Mouse (Mus musculus) spleen, embryonic (tissue): ENCODE results near the gene Pappa.

Experiments used
- CTCF ChIA-PET: fragments of 350-600 bp; sonication (Branson Sonifier 250); formaldehyde crosslinking; loops from one replicate; lab custom pipeline; 2022; lab: Charles Lee

Gene Pappa

DNA sequence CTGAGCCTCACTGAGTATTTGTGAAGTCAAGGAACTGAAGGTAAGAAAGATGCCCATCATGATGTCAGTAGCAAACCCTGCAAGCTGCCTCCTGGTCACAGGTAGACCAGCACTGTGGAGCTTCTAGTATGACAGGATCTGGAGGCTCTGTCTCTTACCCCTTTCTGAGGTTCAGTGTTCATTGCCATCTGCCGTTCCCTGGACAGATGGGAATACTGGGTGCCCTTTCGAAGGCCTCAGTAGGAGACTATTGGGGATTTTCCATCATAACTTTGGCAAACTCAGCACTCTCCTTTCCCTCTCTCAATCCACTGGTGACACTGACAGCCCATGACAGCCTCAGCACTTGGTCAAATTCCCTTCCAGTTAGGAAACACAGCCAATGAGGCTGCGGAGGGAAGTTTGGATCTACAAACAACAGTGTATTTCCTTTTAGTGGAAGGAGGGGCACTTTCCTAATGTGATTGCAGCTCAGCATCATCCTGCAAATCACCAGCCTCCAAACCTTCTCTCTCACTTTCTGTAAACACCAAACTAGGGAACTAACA is 42.4 kb downstream of the Pappa start:
- CTCF ChIA-PET, result no interaction called here

DNA sequence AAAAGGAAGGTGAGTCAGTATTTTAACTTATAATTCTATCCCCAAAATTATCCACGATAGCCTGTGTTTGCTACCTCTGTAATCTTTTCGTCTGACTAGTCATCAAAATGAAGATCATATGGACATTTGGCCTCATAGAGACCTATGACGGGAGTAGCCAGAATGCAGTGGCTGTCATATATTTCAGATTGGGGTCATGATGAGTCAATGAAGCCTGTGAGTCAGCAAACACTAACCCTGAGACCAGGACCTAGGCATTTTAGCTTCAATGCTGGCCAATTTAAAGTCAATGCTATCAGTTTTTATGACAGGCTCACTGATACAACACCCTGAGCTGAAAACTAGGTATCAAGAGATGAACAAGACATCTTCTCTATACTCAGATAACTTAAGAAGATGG is 50.5 kb downstream of the Pappa start:
- CTCF ChIA-PET, result no interaction called here

DNA sequence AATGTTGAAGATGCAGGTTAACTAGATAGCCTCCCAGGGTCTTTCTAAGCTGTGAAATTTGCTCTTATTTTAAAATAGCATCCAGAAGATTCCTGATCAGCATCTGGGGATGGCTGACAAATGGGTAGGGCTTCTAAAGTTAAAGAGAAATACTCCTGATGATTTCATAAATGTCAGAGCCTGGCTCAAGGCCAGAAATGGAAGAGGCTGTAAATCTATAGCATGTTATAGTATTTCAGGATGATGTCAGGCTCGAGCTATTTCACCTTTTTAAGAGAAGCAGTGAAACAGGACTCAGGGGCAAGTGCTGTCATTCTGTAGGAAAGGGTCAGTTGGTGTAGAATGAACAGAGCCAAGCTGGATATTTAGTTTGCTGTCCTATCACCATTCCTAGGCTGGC is 54.2 kb downstream of the Pappa start:
- CTCF ChIA-PET, result no interaction called here

DNA sequence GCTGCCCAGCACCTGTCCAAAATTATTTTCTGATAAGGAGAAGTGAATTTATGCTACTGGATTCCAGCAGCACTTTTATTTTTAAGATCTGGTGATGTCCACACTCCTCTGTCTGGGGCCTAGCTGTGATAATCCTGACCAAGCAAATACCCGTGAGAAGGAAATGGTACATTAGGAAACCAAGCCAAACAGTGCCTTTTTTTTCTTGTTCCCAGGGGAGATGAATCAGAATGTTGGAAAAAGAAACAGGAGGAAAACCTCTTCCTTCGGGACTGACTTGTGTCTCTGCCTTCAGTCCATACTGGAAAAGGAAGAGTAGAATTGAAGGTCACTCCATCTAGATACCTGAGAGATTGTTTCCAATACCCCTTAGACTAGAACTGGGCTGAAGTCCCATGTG is 63.3 kb downstream of the Pappa start:
- CTCF ChIA-PET, result no interaction called here

DNA sequence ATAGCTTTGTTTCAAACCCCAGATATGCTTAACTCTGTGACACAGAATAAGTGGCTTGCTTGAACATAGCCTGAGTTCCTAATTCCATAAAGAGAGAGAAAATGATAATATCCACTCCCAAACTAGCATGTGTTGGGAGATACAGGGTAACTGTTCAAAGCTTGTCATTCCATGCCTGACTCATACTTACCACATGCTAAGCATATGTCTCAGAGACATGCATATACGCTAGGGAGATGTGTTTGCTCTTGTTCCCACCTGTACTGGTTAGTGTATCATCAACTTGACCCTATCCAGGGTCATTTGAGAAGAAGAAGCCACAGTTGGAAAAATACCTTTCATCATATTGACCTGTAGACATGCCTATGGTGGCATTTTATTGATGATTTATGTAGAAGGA is 63.7 kb downstream of the Pappa start:
- CTCF ChIA-PET, result no interaction called here

DNA sequence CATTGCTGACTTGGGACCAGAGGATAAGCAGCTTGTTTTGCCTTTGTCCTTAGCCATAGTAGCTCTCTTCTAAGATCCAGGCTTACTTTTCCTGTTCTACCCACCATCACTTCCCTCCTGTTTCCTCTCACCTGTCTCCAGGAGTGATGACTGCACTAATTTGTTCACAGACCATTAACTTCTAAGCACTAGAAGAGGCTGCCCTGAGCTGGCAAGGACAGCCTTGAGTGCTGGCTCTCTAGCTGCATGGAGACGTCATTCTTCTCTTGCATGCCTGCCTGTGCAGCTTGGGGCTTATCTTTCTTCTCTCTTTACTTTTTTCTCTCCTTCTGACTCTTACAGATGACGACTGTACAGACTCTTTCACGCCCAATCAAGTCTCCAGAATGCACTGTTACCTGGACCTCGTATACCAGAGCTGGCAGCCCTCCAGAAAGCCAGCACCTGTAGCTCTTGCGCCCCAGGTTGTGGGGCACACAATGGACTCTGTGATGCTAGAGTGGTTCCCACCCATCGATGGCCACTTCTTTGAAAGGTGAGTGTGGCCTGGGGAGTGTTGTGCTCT is 65.0 kb downstream of the Pappa start:
- CTCF ChIA-PET, result no interaction called here

DNA sequence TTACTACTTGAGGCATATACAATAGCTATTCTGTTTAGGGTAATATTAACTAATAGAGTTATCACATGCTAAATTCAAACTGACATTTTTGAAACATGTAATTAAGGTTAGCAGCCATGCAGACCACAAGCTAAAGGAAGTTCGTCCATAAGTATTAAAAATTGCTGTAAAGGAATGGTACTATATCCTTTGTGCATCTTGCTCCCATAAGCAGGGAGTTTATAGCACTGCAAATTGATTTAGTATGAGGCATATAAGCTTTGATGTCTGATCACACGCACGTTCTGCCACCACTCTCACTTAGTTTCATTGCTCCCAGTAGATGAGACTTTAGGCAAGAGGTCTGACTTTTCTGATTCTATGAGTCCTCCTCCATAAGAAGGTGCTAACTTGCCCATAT is 68.8 kb downstream of the Pappa start:
- CTCF ChIA-PET, result no interaction called here

DNA sequence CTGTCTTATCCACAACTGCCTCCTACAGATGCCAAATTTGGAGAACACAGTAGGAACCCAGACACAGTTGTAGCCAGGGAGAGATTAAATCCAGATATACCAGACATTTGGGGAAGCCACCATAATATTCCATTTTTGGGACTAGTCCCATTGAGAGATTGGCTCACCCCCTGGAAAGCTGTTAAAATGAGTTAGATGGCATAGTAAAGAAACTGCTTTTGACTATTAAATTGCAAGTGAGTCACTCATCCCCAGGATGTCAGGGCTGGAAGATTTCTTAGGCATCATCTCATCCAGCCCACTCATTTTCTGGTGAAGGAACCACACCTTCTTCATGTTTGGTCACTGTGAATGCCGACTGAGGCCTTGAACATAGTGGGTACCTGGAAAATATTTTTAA is 72.0 kb downstream of the Pappa start:
- CTCF ChIA-PET, result no interaction called here

DNA sequence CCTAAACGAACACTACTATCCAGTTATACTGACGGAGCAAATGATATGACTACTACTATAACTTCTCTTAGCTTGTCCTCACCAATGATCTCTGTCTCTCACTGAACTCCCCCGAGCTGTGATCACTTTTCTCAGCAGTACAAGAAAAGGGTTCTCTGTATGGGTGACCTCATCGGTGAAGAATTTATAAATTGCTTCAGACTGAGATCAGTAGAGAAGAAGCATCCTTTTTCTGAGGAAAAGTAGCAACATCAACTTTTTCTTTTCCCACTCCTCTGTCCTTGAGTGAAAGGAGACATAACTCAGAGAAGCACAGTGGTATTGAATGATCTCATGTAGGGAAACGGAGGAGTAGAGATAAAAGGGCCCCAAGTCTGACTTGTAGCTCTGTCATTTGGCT is 79.7 kb downstream of the Pappa start:
- CTCF ChIA-PET, result no interaction called here

DNA sequence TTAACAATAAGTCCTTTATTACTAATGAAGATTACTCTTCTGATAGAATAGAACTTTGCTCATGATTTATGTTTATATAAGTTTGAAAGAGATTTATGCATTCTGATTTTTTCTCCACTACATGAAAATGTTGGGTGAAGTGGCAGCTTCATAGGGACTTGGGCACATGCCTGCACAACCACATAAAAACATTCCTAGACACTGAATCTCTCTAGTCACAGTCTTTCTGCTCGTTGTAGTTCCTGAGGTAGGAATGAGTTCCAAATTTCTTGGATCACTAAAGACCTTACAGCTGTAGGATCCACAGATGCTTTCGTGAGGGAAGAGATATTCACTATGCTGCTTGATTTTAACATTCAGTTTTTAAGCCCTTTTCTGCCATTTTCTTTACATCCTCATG is 81.5 kb downstream of the Pappa start:
- CTCF ChIA-PET, result no interaction called here

DNA sequence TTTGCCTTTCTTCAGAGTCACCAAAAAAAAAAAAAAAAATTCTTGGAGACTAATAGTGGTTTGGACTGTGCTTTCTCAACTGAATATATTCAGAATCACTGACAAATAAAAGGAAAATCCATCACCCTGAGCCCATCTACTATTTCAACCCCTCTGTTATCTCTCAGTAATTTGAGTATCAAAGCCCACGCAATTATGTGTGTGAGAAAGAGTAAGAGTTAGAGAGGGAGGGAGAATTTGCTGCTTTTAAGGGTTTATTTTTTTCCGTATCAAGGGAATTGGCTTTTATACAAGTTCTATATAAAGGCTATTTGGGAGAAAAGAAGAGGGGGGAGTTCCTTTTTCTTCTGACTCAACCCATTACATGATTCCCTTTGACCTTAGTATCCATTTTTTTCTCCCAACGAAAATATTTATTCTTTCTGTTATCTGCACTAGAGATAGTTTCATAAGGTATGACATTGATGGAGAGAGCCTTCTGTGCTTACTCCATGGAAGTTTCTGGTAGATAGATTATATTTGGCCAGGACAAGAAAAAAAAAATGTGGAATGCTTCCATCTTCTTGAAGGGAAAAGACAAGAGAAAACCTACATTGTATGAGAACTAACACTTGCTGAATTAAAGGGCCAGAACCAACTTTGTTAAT is 85.5 kb downstream of the Pappa start:
- CTCF ChIA-PET, result no interaction called here

DNA sequence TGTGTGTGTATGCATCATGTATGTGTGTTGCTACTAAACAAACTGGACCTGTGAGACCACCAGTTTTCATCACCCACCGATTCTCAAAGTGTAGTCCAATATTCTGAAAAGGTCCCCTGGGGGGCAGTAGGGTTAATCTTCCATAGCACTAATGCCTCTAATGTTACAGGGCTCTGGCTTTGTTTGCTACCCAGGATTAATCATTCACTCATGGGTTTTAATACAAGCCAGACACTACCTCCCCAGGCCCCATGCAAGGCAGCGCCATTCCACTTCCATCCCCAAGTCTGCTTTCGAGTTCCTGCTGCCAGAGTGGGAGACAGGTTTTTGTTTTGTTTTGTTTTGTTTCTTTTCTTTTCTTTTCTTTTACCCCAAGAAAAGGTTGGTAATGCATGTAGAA is 92.7 kb downstream of the Pappa start:
- CTCF ChIA-PET, result no interaction called here

DNA sequence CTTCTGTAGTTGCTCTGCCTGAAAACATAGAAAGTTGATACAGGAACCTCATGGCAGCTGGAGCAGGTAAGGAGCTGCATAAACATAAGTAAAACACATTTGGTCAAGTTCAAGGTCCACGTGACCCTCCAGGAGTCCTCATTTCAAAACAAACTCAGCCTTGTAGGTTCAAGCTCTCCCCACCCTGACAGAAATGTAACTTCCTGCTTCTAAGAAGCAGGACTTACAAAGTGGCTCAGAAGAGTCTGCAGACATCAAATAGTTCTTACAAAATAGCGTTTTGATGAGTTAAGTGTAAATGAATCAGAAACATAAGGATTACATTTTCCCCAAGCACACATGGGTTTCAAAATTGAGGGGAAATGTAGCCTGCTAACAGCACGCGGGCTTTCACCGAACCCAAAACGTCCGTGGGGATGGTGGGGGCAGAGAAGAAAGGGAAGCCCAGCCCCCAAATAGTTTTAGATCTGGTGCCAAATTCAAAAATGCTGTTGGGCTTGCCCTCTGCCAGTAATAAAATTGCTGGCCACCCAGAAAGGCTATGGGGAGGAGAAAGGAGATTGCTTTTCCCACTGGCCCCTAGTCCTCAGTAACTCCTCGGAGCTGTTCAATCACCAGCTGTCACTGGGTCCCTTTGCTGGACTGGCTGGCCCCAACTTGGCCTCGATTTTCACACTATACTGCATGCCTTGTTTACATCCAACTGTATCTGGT is 93.8 kb downstream of the Pappa start:
- CTCF ChIA-PET, result no interaction called here

DNA sequence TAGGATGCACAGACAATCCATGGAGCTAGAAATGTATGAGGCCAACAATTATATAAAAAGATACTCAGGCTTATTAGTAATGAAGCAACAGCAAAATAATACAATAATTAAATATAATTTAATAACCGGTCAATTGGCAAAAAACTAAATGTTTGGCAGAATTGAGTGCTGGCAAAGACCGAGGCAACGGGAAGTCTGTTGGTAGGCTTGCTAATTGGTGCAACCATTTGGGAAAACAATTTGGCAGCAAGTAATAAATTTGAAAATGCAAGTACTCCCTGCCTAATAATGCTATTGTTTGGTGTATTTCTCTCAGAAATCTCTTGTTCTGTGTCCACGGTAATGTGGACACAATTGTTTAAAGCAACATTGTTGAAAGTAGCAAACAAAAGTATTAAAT is 99.9 kb downstream of the Pappa start:
- CTCF ChIA-PET, result no interaction called here

DNA sequence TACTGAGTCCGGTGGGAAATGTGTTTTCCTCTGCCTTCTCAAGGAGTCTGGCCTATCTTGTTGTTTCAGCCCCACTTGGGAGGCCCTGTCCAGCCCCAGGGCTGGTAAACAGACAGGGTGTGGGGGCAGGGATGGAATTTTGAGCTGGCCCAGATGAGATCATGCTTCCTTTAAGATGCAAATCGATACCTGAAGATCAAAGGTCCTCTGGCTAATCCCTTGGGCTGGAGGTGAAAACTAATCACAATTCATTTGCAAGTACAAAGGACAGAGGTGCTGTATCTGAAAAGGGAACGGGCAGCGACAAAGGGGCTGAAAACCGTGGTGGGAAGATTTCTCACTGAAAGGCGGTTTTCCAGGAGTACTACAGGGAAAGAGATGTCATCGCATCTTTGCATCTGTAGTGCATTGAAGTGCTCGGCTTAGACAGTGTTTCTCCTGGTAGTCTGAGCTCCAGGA is 114.6 kb downstream of the Pappa start:
- CTCF ChIA-PET, result no interaction called here

DNA sequence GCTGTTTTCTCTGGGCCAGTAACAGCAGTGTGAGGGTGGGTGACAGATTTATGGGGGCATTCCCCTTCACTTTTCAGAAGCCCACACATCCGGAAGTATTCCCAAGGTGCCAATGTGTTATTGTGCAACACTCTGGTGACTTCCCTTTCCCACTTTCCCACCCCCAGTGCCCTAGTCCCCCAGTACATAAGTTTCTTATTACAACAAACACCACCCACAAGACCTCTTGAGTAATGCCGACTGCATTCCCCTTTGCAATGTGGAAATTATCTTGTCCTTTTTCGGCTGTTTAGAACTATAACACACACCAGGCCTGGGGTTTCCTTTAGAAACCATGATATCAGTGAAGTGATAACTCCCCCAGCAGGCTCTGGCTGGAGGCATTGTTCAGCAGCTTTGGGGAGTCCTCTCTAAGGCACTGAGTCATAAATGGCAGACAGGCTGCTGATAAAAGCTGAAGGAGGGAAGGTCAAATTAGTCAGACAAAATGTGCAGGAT is 118.5 kb downstream of the Pappa start:
- CTCF ChIA-PET, result no interaction called here

DNA sequence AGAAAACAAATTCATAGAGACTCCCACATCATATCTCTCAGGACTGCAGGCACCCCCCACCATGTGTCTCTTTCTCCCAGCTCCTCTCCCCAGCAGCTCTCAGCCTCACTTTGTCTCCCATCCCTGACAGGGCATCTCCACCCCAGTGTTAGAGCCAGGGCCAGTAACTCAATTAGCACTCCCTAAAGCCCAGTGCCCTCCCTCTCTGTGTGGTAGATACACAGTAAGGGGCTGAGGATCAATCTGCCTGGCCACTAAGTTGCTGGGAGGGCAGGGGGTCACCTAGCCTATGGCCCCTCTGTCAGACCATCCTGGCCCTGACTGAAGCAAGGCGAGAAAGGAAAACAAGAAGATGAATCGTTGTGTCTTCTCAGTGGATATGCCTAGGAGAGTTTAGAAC is 119.3 kb downstream of the Pappa start:
- CTCF ChIA-PET, result no interaction called here

DNA sequence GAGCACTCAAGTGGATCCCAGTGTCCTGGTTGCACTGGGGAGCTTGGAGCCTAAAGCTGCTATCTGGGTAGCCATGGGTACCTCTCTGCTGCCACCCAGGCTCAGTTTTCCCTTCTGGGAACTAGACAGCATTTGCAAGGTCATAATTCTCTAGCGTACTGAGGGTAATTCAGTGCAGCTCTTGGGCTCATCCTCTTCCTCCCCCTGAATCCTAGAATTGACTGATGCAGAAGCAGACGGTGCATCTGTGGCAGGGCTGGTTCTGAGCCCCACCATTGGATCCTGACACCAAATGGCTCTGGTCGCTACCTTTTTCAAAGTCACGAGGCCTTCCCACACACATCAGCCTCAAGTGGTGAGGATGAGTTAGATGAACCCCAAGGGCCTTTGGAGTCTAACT is 121.0 kb downstream of the Pappa start:
- CTCF ChIA-PET, result no interaction called here

DNA sequence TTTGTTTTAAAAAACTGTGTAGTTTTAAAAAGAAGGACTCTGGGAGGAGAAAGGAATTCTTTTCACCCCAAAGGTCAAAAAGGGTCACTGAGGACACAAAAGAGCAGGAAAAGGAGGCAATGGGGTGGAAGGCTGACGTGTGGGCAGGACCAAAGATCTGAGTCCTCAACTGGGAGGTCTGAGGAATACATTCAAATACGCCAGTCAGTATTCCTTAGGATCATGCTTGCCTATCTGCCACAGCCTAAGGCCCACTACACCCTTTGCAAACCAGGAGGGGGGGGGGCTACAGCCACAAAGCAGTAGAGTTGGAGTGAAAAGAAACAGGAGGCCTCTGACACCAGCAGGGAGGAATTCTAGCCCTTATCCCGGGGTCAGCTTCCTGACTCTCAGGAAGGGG is 121.5 kb downstream of the Pappa start:
- CTCF ChIA-PET, result no interaction called here

DNA sequence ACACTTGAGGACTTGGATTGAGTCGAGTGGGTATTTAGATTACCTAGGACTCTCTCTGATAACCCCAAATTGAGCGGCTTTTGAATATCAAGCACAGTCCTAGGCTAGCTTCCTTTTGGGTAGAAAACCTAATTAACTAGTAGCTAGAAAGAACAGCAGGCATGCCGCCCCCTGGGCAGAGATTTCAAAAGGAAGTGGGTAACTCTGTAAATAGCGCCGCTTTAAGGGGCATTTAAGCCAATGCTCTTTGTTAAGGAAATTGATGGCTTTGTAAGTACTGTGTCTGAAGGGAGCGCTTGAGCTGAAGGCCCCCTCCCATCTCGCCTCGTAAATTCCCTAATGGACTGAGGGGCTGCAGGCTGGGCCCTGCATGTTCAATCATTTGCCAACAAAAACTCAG is 128.2 kb downstream of the Pappa start:
- CTCF ChIA-PET, result no interaction called here

DNA sequence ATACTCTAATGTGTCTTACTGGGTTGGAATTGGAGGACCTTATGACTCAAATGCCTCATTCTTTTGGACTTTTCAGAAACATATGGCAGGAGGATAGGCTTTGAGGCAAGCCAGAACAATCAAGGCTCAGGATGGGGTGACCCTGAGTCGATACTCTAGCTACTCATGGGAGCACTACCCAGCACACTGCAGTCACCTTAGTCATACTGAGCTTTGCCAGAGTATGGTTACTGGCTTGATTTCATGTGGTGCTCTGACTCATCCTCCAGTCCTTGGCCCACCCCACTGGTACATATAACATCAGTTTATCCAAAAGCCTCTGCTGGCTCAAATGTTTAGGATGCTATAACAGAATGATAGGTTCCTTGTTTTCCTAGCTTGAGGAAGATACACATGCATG is 130.1 kb downstream of the Pappa start:
- CTCF ChIA-PET, result no interaction called here

DNA sequence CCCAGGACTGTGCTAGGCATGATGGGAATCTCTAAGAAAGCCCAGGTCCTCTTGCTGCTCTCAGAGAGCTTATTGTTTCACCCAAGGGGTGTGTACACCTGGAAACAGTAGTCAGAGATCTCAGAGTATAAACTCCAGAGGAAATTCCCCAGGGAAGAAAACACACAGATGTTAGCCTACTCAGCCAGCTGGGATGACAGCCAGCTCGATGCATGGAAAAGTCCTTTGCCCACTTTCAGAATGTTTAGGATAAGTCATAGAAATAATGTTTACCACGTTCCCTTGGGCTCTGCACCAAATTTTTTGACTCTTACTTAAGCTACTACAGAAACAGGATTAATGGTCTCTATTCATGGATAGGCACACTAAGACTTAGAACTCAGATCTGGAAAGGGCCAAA is 143.1 kb downstream of the Pappa start:
- CTCF ChIA-PET, result no interaction called here

DNA sequence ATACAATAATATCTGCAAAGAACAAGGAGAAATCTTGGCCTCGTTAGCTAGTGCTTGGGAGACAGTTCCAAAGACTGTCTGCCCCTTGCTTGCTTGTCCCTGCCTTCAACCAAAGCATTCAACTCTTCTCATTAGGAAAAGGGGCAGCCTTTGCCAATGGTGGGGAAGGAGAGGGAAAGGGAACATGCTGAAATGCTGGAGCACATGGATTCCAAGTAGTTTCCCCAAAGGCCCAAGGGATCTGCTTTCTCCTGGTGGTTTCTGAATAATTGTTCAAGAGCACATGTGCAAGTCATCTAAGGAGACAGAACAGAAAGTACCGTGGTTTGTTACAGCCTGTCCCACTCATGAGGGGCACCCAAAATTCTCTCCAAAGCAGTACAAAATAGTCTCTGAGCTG is 146.0 kb downstream of the Pappa start:
- CTCF ChIA-PET, result no interaction called here
